Mouse (Mus musculus) embryonic facial prominence, embryonic 13.5 days (tissue): ENCODE data around the gene Kcna1. TPM values are rescaled to one million over a fixed set of nuclear protein-coding genes. Genes with fewer than 3 reads are reported as not detected.

Experiments used
- ATAC-seq: fragments of 200-750 bp; cut with Nextera tagmentation; 2 replicates; pipeline ENCODE4 v1.8.0; 2017; ENCODE audit warnings: low read depth; ENCODE audit not compliant: insufficient number of reproducible peaks, insufficient read depth, low FRiP score, low TSS enrichment
- H3K27ac ChIP-seq: fragments of 300-500 bp; sonication (generic); 2 replicates; pipeline ENCODE4 v1.5.1; 2015; ENCODE audit warnings: moderate library complexity, mild to moderate bottlenecking, inconsistent platforms
- H3K27me3 ChIP-seq: fragments of 300-500 bp; sonication (generic); 2 replicates; pipeline ENCODE4 v1.6.1; 2015; ENCODE audit warnings: mild to moderate bottlenecking, inconsistent platforms
- H3K36me3 ChIP-seq: fragments of 300-500 bp; sonication (generic); 2 replicates; pipeline ENCODE4 v1.6.1; 2015; ENCODE audit warnings: mild to moderate bottlenecking, inconsistent platforms
- H3K4me1 ChIP-seq: fragments of 300-500 bp; sonication (generic); 2 replicates; pipeline ENCODE4 v1.6.1; 2015; ENCODE audit warnings: inconsistent platforms
- H3K4me2 ChIP-seq: fragments of 300-500 bp; sonication (generic); 2 replicates; pipeline ENCODE4 v1.6.1; 2015; ENCODE audit warnings: moderate library complexity, mild to moderate bottlenecking, inconsistent platforms
- H3K4me3 ChIP-seq: fragments of 300-500 bp; sonication (generic); 2 replicates; pipeline ENCODE4 v1.5.1; 2015; ENCODE audit warnings: mild to moderate bottlenecking, inconsistent platforms
- H3K9ac ChIP-seq: fragments of 300-500 bp; sonication (generic); 2 replicates; pipeline ENCODE4 v1.6.1; 2015; ENCODE audit warnings: mild to moderate bottlenecking, inconsistent platforms
- H3K9me3 ChIP-seq: fragments of 300-500 bp; sonication (generic); 2 replicates; pipeline ENCODE4 v1.6.1; 2016; ENCODE audit warnings: inconsistent platforms
- WGBS: fragments of 180-500 bp; shearing (Covaris S2); methylation state at CpG from one replicate; pipeline ENCODE4 v1.1.7; 2015; ENCODE audit warnings: mixed read lengths; 5-methylcytosine and 5-hydroxymethylcytosine counted together
- polyA plus RNA-seq: library from polyadenylated mRNA; unstranded; fragments of >200 nt; fragmentation: Nextera tagmentation; extraction: Ambion mirVana; gene quantifications from 2 replicates; pipeline ENCODE4 v1.2.1, GENCODE M21; 2015

The Kcna1 gene
- polyA plus RNA-seq = 4.3 TPM in 2 replicates

DNA sequence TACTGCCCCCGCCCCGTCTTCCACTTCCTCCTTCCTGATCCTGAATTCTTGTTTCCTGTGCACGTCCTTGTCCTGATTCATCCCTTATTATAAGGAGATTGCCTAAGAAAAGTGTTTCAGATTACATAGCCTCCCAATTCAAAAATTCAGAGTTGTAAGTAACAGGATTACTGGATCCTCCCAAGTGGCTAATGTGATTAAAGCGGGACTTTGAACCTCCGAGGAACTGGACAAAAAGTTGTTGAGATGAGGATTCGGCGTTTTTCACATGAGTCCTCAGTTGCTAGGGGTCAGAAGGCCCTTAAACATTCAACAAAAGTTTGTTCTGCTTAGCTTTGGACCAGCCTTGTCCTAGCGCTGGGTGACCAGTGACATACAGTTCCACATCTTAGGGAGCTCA, at the start of gene Kcna1:
Gene Kcna1, minus strand, starts transcription at position 4 of the 400 bp plus-strand sequence.
- Histone ChIP-seq H3K9me3 (no peaks in the 10 kb centered on the region), H3K36me3 (no peaks in the 10 kb centered on the region), H3K4me2 (peak within 1 kb of the TSS; percentile 98), H3K9ac (peak within 1 kb of the TSS; percentile 58), H3K4me3 (peak within 1 kb of the TSS; percentile 55), H3K27me3 (peaks cover 64% of the 10 kb centered on the region), H3K27ac (no peak within 1 kb of the TSS), H3K4me1 (peaks cover 25% of the 10 kb centered on the region)
- no peak for ATAC-seq
- 17% methylated on average over 8 of the region's 8 CpGs for WGBS

DNA sequence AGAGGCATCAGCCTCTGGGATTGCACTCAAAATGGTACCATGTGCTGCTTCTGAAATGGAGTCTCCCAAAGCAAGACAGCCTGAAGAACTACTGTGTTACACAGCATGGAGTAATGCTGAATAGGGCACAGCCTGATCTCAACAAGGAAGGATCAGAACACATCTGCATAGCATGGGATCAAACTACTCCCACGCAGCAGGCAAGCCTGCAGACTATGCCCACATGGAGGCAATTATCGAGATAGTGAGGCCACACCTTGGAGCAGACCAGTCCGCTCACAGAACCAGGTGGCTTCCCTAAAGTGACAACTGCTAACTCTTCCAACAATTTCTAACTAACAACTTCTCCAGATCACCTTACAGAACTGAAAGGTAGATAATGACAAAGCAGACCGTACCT, 40.9 kb upstream of the Kcna1 start:
- no peak overlapping the region for H3K9ac ChIP-seq
- no peak overlapping the region for H3K27ac ChIP-seq
- WGBS = 35% methylated on average over 4 of the region's 4 CpGs
- no peak overlapping the region for H3K4me2 ChIP-seq
- no peak overlapping the region for H3K4me3 ChIP-seq
- no peaks in the 10 kb centered on the region for H3K27me3 ChIP-seq
- no peak for ATAC-seq
- no peaks in the 10 kb centered on the region for H3K9me3 ChIP-seq
- H3K36me3 ChIP-seq = no peaks in the 10 kb centered on the region
- 0 out of 2 replicates have a peak, but pooled peaks cover 3% of the 10 kb centered on the region for H3K4me1 ChIP-seq

DNA sequence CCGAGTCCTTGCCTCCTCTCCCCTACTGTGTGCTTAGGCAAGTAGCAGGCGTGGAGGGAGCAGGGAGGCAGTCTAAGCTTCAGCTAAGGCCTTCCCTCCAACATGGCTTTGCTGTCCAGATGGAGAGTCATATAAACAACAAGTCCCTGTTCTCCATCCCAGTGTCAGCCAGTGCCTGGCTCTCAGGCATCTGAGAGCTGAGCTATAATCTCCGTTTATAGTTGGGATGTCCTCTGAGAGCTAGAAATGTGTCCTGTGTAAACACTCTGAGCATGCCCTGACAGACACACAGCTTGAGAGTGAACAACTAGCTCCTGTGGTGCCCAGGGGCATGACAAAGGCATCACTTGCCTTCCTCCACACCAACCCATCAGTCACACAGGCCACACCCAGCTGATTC, 39.0 kb upstream of the Kcna1 start:
- Histone ChIP-seq H3K9ac (no peak overlapping the region), H3K36me3 (no peaks in the 10 kb centered on the region), H3K4me2 (no peak overlapping the region), H3K27me3 (no peaks in the 10 kb centered on the region), H3K4me1 (0 out of 2 replicates have a peak, but pooled peaks cover 3% of the 10 kb centered on the region), H3K27ac (no peak overlapping the region), H3K9me3 (no peaks in the 10 kb centered on the region), H3K4me3 (no peak overlapping the region)
- 48% methylated on average over 3 of the region's 3 CpGs for WGBS
- no peak for ATAC-seq

DNA sequence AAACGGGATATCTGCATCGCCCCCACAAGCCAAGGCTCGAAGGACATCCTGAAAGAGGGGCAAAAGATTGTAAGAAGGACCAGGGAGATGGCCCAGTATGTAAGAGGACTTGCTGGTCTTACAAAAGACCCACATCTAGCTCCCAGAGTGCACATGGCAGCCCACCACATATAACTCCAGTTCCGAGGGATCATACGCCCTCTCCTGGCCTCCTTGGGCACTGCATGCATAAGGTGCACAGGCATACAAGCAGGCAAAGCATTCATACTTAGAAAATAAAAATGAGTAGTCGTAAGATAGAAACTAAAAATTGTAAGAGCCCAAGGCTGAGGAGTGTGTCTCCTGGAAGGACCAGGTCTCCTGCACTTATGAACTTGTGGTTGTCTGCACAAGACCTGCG, 32.8 kb upstream of the Kcna1 start:
- Histone ChIP-seq H3K27ac (no peak overlapping the region), H3K4me1 (no peaks in the 10 kb centered on the region), H3K9ac (no peak overlapping the region), H3K36me3 (no peaks in the 10 kb centered on the region), H3K4me2 (no peak overlapping the region), H3K9me3 (no peaks in the 10 kb centered on the region), H3K4me3 (no peak overlapping the region), H3K27me3 (peaks cover 21% of the 10 kb centered on the region)
- 64% methylated on average over 7 of the region's 7 CpGs for WGBS
- ATAC-seq = no peak

DNA sequence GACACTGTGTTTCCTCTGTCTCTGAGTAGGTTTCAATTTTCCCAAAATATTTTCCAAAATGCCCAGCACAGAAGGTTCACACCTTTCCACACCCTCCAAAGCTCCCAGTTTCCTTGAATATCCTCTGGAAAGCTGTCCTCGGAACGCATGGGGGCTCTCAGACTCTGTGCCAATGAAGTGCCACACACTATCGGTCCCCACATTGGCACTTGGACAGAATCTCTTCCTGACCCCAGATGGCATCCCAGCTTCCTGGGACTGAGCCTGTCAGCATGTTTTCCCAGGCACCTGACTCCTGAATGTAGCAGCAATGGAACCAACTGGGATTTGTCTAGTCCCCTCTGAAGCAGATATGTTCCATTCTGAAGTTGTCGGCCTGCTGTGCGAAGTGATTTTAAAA, 20.8 kb upstream of the Kcna1 start:
- H3K27ac ChIP-seq = no peak overlapping the region
- WGBS = 88% methylated on average over 5 of the region's 5 CpGs
- H3K27me3 ChIP-seq = peaks cover 32% of the 10 kb centered on the region
- no peaks in the 10 kb centered on the region for H3K9me3 ChIP-seq
- no peak overlapping the region for H3K4me3 ChIP-seq
- no peaks in the 10 kb centered on the region for H3K36me3 ChIP-seq
- H3K9ac ChIP-seq = no peak overlapping the region
- ATAC-seq = no peak
- no peak overlapping the region for H3K4me2 ChIP-seq
- H3K4me1 ChIP-seq = no peaks in the 10 kb centered on the region

DNA sequence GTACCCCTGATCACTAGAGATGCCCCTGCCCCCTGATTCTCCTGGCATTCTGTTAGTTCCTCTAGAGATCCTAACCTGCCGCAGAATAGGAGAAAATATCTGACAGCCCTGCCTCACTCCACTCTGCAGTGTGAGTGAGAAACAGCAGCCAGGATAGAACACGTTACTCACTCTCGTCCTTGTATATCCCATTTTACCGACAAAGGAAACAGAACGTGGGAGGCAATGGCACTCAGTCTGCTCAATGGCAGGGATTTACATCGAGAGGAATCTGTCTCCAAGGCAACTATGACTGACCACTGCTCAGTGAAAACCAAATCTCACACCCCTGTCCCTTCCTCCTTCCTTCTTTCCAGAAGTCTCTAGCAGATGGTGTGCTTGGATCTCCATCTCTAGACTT, 19.9 kb upstream of the Kcna1 start:
- no peak overlapping the region for H3K27ac ChIP-seq
- H3K36me3 ChIP-seq = no peaks in the 10 kb centered on the region
- WGBS = 57% methylated on average over 6 of the region's 6 CpGs
- no peak overlapping the region for H3K4me3 ChIP-seq
- ATAC-seq = no peak
- peaks cover 36% of the 10 kb centered on the region for H3K27me3 ChIP-seq
- no peak overlapping the region for H3K4me2 ChIP-seq
- H3K4me1 ChIP-seq = no peaks in the 10 kb centered on the region
- no peak overlapping the region for H3K9ac ChIP-seq
- no peaks in the 10 kb centered on the region for H3K9me3 ChIP-seq

DNA sequence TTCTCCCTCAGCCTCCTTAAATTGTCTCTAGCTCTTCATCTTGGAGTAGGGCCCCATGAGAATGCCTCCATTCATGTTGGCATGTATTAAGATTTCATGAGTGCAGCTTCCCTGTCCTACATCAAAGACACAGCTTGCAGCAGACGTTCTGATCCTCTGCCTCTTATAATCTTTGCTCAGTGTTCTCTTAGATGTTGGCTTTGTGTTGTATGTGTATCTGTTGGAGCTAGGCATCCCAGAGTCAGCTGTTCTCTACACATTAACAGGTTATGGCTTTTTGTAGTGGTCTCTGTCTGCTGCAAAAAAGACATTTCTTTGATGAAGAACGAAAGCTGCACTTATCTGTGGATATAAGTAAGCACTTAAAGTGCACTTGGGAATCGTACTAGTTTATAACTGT, 18.4 kb upstream of the Kcna1 start:
- ATAC-seq = no peak
- no peaks in the 10 kb centered on the region for H3K36me3 ChIP-seq
- 72% methylated on average over 3 of the region's 3 CpGs for WGBS
- no peaks in the 10 kb centered on the region for H3K9me3 ChIP-seq
- no peak overlapping the region for H3K27ac ChIP-seq
- H3K4me3 ChIP-seq = no peak overlapping the region
- peaks cover 38% of the 10 kb centered on the region for H3K27me3 ChIP-seq
- H3K9ac ChIP-seq = no peak overlapping the region
- no peak overlapping the region for H3K4me2 ChIP-seq
- H3K4me1 ChIP-seq = no peaks in the 10 kb centered on the region

DNA sequence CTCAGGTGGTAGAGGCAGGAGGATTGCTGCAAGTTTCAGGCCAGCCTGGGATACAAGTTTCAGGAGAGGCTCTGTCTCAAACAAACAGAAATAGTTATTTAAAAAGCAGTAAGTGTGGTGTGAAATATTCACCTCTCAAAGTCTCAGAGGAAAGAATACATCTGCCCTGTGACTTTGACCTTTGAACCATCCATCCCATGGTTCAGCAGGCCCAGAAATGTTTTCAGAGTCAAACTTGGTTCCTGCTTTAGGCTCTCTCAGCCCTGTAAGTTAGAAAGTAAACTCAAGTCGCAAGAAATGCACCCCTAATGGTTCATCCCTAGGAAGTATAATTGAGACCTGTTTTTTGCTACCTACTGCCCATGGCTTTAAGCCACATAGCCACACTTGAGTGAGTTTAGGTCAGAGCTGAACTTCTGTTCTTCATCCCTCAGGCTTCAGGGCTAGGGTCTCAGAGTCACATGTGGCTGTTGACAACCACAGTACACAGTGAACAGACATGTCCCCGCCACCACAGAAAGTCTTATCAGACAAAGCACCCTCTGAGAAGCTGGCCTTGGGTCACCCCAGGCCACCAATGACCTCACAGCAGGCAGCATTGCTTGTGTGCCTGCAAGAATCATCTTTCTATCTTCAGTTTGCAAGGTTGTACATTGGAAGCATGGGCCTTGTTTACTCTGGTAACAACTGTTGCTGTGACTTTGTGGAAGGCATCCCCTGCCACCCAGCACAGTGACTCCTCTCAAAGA, 11.6 kb upstream of the Kcna1 start:
- no peaks in the 10 kb centered on the region for H3K4me1 ChIP-seq
- WGBS = 66% methylated on average over 2 of the region's 2 CpGs
- no peak for ATAC-seq
- H3K27me3 ChIP-seq = peaks cover 11% of the 10 kb centered on the region; the same call in 1 of the 2 replicates
- H3K27ac ChIP-seq = no peak overlapping the region
- H3K9me3 ChIP-seq = no peaks in the 10 kb centered on the region
- no peak overlapping the region for H3K4me3 ChIP-seq
- no peak overlapping the region for H3K9ac ChIP-seq
- no peak overlapping the region for H3K4me2 ChIP-seq
- H3K36me3 ChIP-seq = no peaks in the 10 kb centered on the region

DNA sequence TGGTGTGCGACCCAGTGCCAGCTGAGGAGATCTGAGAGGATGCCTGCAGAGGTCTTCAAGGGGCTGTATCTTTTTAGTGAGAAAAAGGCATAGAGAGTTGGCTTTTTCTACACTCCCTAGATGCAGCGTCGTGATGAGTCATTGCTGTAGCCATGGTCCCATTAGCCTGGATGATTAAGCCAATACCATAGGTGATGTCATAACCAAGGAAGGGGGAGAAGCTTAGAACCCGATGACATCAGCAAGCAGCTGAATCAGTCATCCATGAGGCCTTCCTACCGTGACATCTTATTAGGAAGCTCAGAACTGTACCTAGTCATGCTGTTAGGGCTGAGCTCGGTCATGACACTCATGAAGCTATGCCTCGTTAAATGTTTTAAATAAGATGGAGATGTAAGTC, 7.4 kb upstream of the Kcna1 start:
- Histone ChIP-seq H3K4me1 (no peaks in the 10 kb centered on the region), H3K9ac (no peak overlapping the region), H3K4me3 (no peak overlapping the region), H3K9me3 (no peaks in the 10 kb centered on the region), H3K27me3 (no peaks in the 10 kb centered on the region), H3K27ac (no peak overlapping the region), H3K36me3 (no peaks in the 10 kb centered on the region), H3K4me2 (no peak overlapping the region)
- ATAC-seq = no peak
- 87% methylated on average over 7 of the region's 7 CpGs for WGBS

DNA sequence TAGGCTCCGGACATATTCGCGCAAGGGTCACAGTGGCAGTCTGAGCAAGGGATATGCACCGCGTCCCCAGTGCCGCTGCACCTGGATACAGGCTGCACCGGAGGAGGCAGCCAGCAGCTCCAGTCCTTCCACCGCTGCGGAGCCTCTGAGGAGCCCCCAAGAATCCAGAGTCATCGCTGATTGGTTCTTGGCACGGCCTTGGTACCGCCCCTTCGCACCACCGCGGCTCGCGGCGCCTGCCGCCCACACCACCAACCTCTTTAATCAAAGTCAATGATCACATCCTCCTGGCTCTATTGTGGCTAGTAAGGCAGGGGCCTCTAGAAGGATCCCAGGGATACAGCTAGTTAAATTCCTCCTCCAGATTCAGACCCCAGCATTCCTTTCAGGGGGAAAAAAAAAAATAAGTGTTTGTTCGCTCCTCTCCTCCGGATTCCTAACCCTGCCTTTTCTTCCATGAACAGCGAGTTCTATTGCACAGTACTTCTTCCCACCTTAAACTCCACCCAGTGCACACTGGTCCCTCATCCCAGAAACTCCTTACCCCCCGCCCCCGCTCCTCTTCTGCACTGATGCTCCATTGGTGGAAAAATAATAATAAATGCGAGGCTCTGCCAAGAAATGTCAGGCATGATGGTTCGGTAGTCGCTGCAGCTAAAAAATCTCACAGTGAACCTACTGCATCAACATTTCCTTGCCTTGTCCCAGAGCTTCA, 383 bp downstream of the Kcna1 start:
- Histone ChIP-seq H3K4me3 (peak overlapping the region; percentile 55), H3K4me2 (peak overlapping the region; percentile 98), H3K27me3 (peaks cover 69% of the 10 kb centered on the region), H3K36me3 (no peaks in the 10 kb centered on the region), H3K4me1 (peaks cover 25% of the 10 kb centered on the region), H3K9me3 (no peaks in the 10 kb centered on the region), H3K27ac (no peak overlapping the region), H3K9ac (peak overlapping the region; percentile 58)
- WGBS = 2% methylated on average over 27 of the region's 27 CpGs
- ATAC-seq = peak; percentile 82; the same call in 1 of the 2 replicates

DNA sequence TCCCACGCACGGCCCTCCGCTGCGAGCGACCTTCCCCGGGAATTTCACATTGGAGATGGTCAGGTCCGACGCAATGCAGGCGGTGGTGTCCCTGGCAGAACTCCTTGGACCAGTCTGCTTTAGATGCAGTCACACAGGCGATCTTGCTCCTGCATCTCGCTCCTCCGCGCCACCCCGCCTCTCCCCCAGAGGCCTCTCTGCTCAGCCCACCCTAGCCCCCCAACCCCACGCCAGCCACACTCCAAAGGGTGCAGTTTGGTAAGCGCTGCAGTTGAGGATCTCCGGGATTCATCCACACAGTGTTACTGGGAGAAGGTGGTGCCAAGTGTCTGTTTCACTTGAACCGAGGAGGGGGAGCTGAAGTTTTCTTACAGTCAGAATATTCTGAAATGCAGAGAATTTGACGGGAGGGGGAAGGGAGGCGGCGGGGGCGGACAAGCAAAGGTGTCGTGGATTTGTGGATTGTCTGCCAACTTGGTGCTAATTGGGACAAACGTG, 1.1 kb downstream of the Kcna1 start:
- no peak overlapping the region for H3K27ac ChIP-seq
- peak overlapping the region; percentile 66 for H3K9ac ChIP-seq
- WGBS = 1% methylated on average over 23 of the region's 24 CpGs
- H3K9me3 ChIP-seq = no peaks in the 10 kb centered on the region
- H3K4me2 ChIP-seq = peak overlapping the region; percentile 98
- H3K4me3 ChIP-seq = peak overlapping the region; percentile 55
- no peak for ATAC-seq
- H3K27me3 ChIP-seq = peaks cover 76% of the 10 kb centered on the region
- peaks cover 25% of the 10 kb centered on the region for H3K4me1 ChIP-seq
- H3K36me3 ChIP-seq = no peaks in the 10 kb centered on the region
